Mouse (Mus musculus): ENCODE measurements around the gene Fam173b.

Gene Fam173b

GRCm38 (mm10) chr15:31601646-31602374 lies at the start of gene Fam173b, which contains the start of gene Cct5:
Gene Fam173b, plus strand, starts transcription at chr15:31601852.
Gene Cct5, minus strand, starts transcription at chr15:31601804.
- in situ Hi-C loops (cut with MboI, MseI) = no loop called here

- in situ Hi-C loops (cut with MboI, MseI) = no loop called here
Observed at GRCm38 (mm10) chr15:31554855-31555254, 46.8 kb upstream of the Fam173b start.

GRCm38 (mm10) chr15:31561390-31561789 lies 40.3 kb upstream of the Fam173b start:
- in situ Hi-C loops (cut with MboI, MseI) = no loop called here

- in situ Hi-C loops (cut with MboI, MseI) = no loop called here
Observed at GRCm38 (mm10) chr15:31561976-31562375, 39.7 kb upstream of the Fam173b start.

GRCm38 (mm10) chr15:31562847-31563246 lies 38.8 kb upstream of the Fam173b start:
- in situ Hi-C loops (cut with MboI, MseI) = no loop called here

- in situ Hi-C loops (cut with MboI, MseI) = no loop called here
Observed at GRCm38 (mm10) chr15:31563577-31564546, 37.8 kb upstream of the Fam173b start.

- in situ Hi-C loops (cut with MboI, MseI) = no loop called here
Observed at GRCm38 (mm10) chr15:31565184-31565583, 36.5 kb upstream of the Fam173b start, which contains the start of gene Cmbl. Gene Cmbl, plus strand, starts transcription at chr15:31565389.

- in situ Hi-C loops (cut with MboI, MseI) = no loop called here
Observed at GRCm38 (mm10) chr15:31565786-31566185, 35.9 kb upstream of the Fam173b start.

- in situ Hi-C loops (cut with MboI, MseI) = no loop called here
Observed at GRCm38 (mm10) chr15:31567431-31567830, 34.2 kb upstream of the Fam173b start.

- in situ Hi-C loops (cut with MboI, MseI) = no loop called here
Observed at GRCm38 (mm10) chr15:31568581-31568996, 33.1 kb upstream of the Fam173b start.

- in situ Hi-C loops (cut with MboI, MseI) = no loop called here
Observed at GRCm38 (mm10) chr15:31569325-31570022, 32.2 kb upstream of the Fam173b start.

- in situ Hi-C loops (cut with MboI, MseI) = no loop called here
Observed at GRCm38 (mm10) chr15:31570959-31571358, 30.7 kb upstream of the Fam173b start.

GRCm38 (mm10) chr15:31571906-31572722 lies 29.5 kb upstream of the Fam173b start:
- in situ Hi-C loops (cut with MboI, MseI) = no loop called here

- in situ Hi-C loops (cut with MboI, MseI) = no loop called here
Observed at GRCm38 (mm10) chr15:31573287-31573686, 28.4 kb upstream of the Fam173b start.

GRCm38 (mm10) chr15:31573692-31574091 lies 28.0 kb upstream of the Fam173b start:
- in situ Hi-C loops (cut with MboI, MseI) = no loop called here

- in situ Hi-C loops (cut with MboI, MseI) = no loop called here
Observed at GRCm38 (mm10) chr15:31576076-31576475, 25.6 kb upstream of the Fam173b start.

GRCm38 (mm10) chr15:31581086-31581485 lies 20.6 kb upstream of the Fam173b start:
- in situ Hi-C loops (cut with MboI, MseI) = loop anchor here (5.0 kb wide), 1 partner anchor 49 kb away; the partner anchor contains the start of gene March6

GRCm38 (mm10) chr15:31583304-31584085 lies 18.2 kb upstream of the Fam173b start:
- in situ Hi-C loops (cut with MboI, MseI) = loop anchor here (5.0 kb wide), 1 partner anchor 51 kb away; the partner anchor contains the start of gene March6

- in situ Hi-C loops (cut with MboI, MseI) = no loop called here
Observed at GRCm38 (mm10) chr15:31585238-31585637, 16.4 kb upstream of the Fam173b start.

- in situ Hi-C loops (cut with MboI, MseI) = no loop called here
Observed at GRCm38 (mm10) chr15:31586088-31586487, 15.6 kb upstream of the Fam173b start.

Measured in regulatory T cell (primary cell).